Mouse (Mus musculus) cerebellum, postnatal 36 days (tissue): ENCODE results near the gene 3100002H09Rik.
A peak's percentile ranks its signal among the peaks of the same experiment; 100 is the strongest.

Experiments used
- DNase-seq, 2 experiments: peaks; one replicate each; pipeline ENCODE4 v3.0.0; 2021 to 2022; ENCODE audit warnings: mixed read lengths in 2 of 2

Gene 3100002H09Rik

GRCm38 (mm10) chr4:124610703-124611102, at the start of gene 3100002H09Rik:
3100002H09Rik (minus strand) TSS chr4:124610803.
- no peak for DNase-seq

- no peak for DNase-seq
These were observed 48.9 kb upstream of the 3100002H09Rik start for GRCm38 (mm10) chr4:124659251-124660217.

GRCm38 (mm10) chr4:124658412-124658851, 47.8 kb upstream of the 3100002H09Rik start:
- no peak for DNase-seq

GRCm38 (mm10) chr4:124657781-124658180, 47.2 kb upstream of the 3100002H09Rik start:
- DNase-seq, result peak in 1 of 2 experiments; percentile 24

GRCm38 (mm10) chr4:124656854-124657650, 46.4 kb upstream of the 3100002H09Rik start:
- peak; percentile 39 to 66 for DNase-seq

- no peak for DNase-seq
These were observed 45.9 kb upstream of the 3100002H09Rik start, which contains the start of gene Pou3f1 for GRCm38 (mm10) chr4:124656518-124656853. Pou3f1 (plus strand) TSS chr4:124656807.

GRCm38 (mm10) chr4:124652886-124653285, 42.3 kb upstream of the 3100002H09Rik start:
- no peak for DNase-seq

GRCm38 (mm10) chr4:124647909-124648308, 37.3 kb upstream of the 3100002H09Rik start:
- DNase-seq, result no peak

GRCm38 (mm10) chr4:124646591-124646990, 36.0 kb upstream of the 3100002H09Rik start:
- no peak for DNase-seq

GRCm38 (mm10) chr4:124644974-124645433, 34.4 kb upstream of the 3100002H09Rik start:
- DNase-seq, result no peak

GRCm38 (mm10) chr4:124643859-124644258, 33.3 kb upstream of the 3100002H09Rik start:
- no peak for DNase-seq

- DNase-seq, result no peak
These were observed 29.1 kb upstream of the 3100002H09Rik start for GRCm38 (mm10) chr4:124639715-124640114.

- DNase-seq, result no peak
These were observed 22.7 kb upstream of the 3100002H09Rik start for GRCm38 (mm10) chr4:124633281-124633680.

- no peak for DNase-seq
These were observed 22.3 kb upstream of the 3100002H09Rik start for GRCm38 (mm10) chr4:124632856-124633255.

GRCm38 (mm10) chr4:124631456-124631855, 20.9 kb upstream of the 3100002H09Rik start:
- DNase-seq, result no peak

- DNase-seq, result no peak
These were observed 16.2 kb upstream of the 3100002H09Rik start for GRCm38 (mm10) chr4:124626836-124627235.

GRCm38 (mm10) chr4:124624111-124624581, 13.5 kb upstream of the 3100002H09Rik start:
- DNase-seq, result peak in 1 of 2 experiments; percentile 6

GRCm38 (mm10) chr4:124622566-124622965, 12.0 kb upstream of the 3100002H09Rik start:
- DNase-seq, result no peak

- DNase-seq, result no peak
These were observed 10.8 kb upstream of the 3100002H09Rik start for GRCm38 (mm10) chr4:124621406-124621805.

GRCm38 (mm10) chr4:124618599-124618998, 8.0 kb upstream of the 3100002H09Rik start:
- no peak for DNase-seq

- DNase-seq, result no peak
These were observed 6.0 kb upstream of the 3100002H09Rik start for GRCm38 (mm10) chr4:124616636-124617035.

- no peak for DNase-seq
These were observed 5.4 kb upstream of the 3100002H09Rik start for GRCm38 (mm10) chr4:124615986-124616385.

GRCm38 (mm10) chr4:124615406-124615960, 4.9 kb upstream of the 3100002H09Rik start:
- DNase-seq, result no peak
